Mouse (Mus musculus) MEL (cell line): ENCODE results near the gene Gm19684.
"Not testable (repeated sequence)": the region's sequence is repeated elsewhere in the genome, so short reads cannot be mapped to it uniquely, and the experiment has no call there.

Experiments used
- BHLHE40 ChIP-seq: IDR thresholded peaks from 2 replicates; pipeline ENCODE4 v1.6.1; 2012; ENCODE audit warnings: low read depth, mild to moderate bottlenecking, inconsistent platforms, low read length, improper control_type of control experiment, borderline replicate concordance
- CTCF ChIP-seq, 3 experiments: IDR thresholded peaks in 2 of 3; conservative IDR thresholded peaks in 1 of 3; 2 replicates each; pipeline ENCODE4 v1.5.1; 2011 to 2012; ENCODE audit warnings: low read length in 3 of 3, low read depth in 2 of 3, mild to moderate bottlenecking in 2 of 3, improper control_type of control experiment in 1 of 3, inconsistent platforms in 1 of 3, mixed read lengths in 1 of 3, moderate library complexity in 1 of 3; ENCODE audit not compliant: control insufficient read depth in 1 of 3, insufficient read depth in 1 of 3, poor library complexity in 1 of 3, severe bottlenecking in 1 of 3
- ELF1 ChIP-seq: IDR thresholded peaks from 2 replicates; pipeline ENCODE4 v1.6.1; 2014; ENCODE audit warnings: low read depth, mild to moderate bottlenecking, inconsistent platforms, low read length, improper control_type of control experiment, moderate library complexity
- EP300 ChIP-seq, 2 experiments: IDR thresholded peaks; 2 replicates each; pipeline ENCODE4 v1.6.1; 2011; ENCODE audit warnings: improper control_type of control experiment in 2 of 2, low read length in 2 of 2, low read depth in 1 of 2, mild to moderate bottlenecking in 1 of 2
- GABPA ChIP-seq: IDR thresholded peaks from 2 replicates; pipeline ENCODE4 v1.6.1; 2012; ENCODE audit warnings: low read depth, mild to moderate bottlenecking, inconsistent platforms, low read length, improper control_type of control experiment, moderate library complexity
- HCFC1 ChIP-seq: IDR thresholded peaks from 2 replicates; pipeline ENCODE4 v1.6.1; 2012; ENCODE audit warnings: low read depth, mild to moderate bottlenecking, inconsistent platforms, low read length, improper control_type of control experiment, moderate library complexity
- MAFK ChIP-seq: IDR thresholded peaks from 2 replicates; pipeline ENCODE4 v1.6.1; 2011; ENCODE audit warnings: low read depth, mild to moderate bottlenecking, low read length, improper control_type of control experiment, borderline replicate concordance
- MYB ChIP-seq: IDR thresholded peaks from 2 replicates; pipeline ENCODE4 v1.6.1; 2011; ENCODE audit warnings: mild to moderate bottlenecking, low read depth, low read length, improper control_type of control experiment
- MYC ChIP-seq: IDR thresholded peaks from 2 replicates; pipeline ENCODE4 v1.6.1; 2011; ENCODE audit warnings: low read depth, mild to moderate bottlenecking, low read length, improper control_type of control experiment, moderate library complexity
- POLR2A ChIP-seq, 2 experiments: IDR thresholded peaks; 2 replicates each; pipeline ENCODE4 v1.6.1; 2011 to 2012; ENCODE audit warnings: low read length in 2 of 2, mild to moderate bottlenecking in 2 of 2, control low read depth in 1 of 2, improper control_type of control experiment in 1 of 2, low read depth in 1 of 2, moderate library complexity in 1 of 2; ENCODE audit not compliant: control insufficient read depth in 1 of 2, insufficient read depth in 1 of 2, poor library complexity in 1 of 2
- RAD21 ChIP-seq: IDR thresholded peaks from 2 replicates; pipeline ENCODE4 v1.6.1; 2011; ENCODE audit warnings: mild to moderate bottlenecking, low read depth, low read length, improper control_type of control experiment
- UBTF ChIP-seq: IDR thresholded peaks from 2 replicates; pipeline ENCODE4 v1.6.1; 2012; ENCODE audit warnings: low read depth, mild to moderate bottlenecking, inconsistent platforms, low read length, improper control_type of control experiment, moderate library complexity, borderline replicate concordance; ENCODE audit not compliant: insufficient read depth
- USF1 ChIP-seq: IDR thresholded peaks from 2 replicates; pipeline ENCODE4 v1.6.1; 2014; ENCODE audit warnings: low read depth, mild to moderate bottlenecking, inconsistent platforms, low read length, improper control_type of control experiment, moderate library complexity
- ZMIZ1 ChIP-seq: IDR thresholded peaks from 2 replicates; pipeline ENCODE4 v1.6.1; 2012; ENCODE audit warnings: low read depth, mild to moderate bottlenecking, inconsistent platforms, low read length, improper control_type of control experiment, moderate library complexity

- TF ChIP-seq POLR2A (IDR thresholded peaks at IDR 0.05; ENCODE audit: control insufficient read depth in 1 of 2, insufficient read depth in 1 of 2, low read depth in 1 of 2, low read length in 2 of 2, poor library complexity in 1 of 2); CTCF (IDR thresholded peaks at IDR 0.05 in 2 of 3, conservative IDR thresholded peaks at IDR 0.05 in 1 of 3; ENCODE audit: control insufficient read depth in 1 of 3, insufficient read depth in 1 of 3, low read depth in 2 of 3, low read length in 3 of 3, poor library complexity in 1 of 3, severe bottlenecking in 1 of 3); HCFC1; BHLHE40; EP300 (IDR thresholded peaks at IDR 0.05; ENCODE audit: low read depth in 1 of 2, low read length in 2 of 2); UBTF; GABPA; USF1; ELF1; MYB; MAFK; RAD21; ZMIZ1; MYC: not testable (repeated sequence)
These were observed 11.3 kb upstream of the Gm19684 start for GRCm38 (mm10) chr17:36110129-36110528.
